Mouse (Mus musculus): Measurements from ENCODE around the gene Amy2a4. TPM values are rescaled to one million over a fixed set of nuclear protein-coding genes. Genes with fewer than 3 reads are reported as not detected.
"Not testable (repeated sequence)": the region's sequence is repeated elsewhere in the genome, so short reads cannot be mapped to it uniquely, and the experiment has no call there.

Amy2a4 gene
- 0.81 and 252 TPM in 2 replicates for polyA plus RNA-seq (2012; rRNA removed)

- not testable (repeated sequence) for H3K4me3 ChIP-seq (ENCODE audit: low read depth, low read length); H3K36me3 ChIP-seq (ENCODE audit: control insufficient read depth, insufficient read depth, low read length); H3K27ac ChIP-seq (ENCODE audit: insufficient read depth, low read depth, low read length); H3K27me3 ChIP-seq (ENCODE audit: control insufficient read depth, insufficient read depth, low read length); H3K4me1 ChIP-seq (ENCODE audit: control insufficient read depth, insufficient read depth, insufficient read length, low read length)
- WGBS: no CpG with 5 or more reads among the region's 4 CpGs
These were observed at the start of gene Amy2a4 for GRCm38 (mm10) chr3:113291349-113291748. Amy2a4 (minus strand) TSS chr3:113291449.

GRCm38 (mm10) chr3:113323952-113324351, 32.7 kb upstream of the Amy2a4 start, which contains the start of gene Amy2a3:
Amy2a3 (minus strand) TSS chr3:113324052.
- not testable (repeated sequence) for H3K27me3 ChIP-seq (ENCODE audit: control insufficient read depth, insufficient read depth, low read length); H3K27ac ChIP-seq (ENCODE audit: insufficient read depth, low read depth, low read length); H3K4me3 ChIP-seq (ENCODE audit: low read depth, low read length); H3K36me3 ChIP-seq (ENCODE audit: control insufficient read depth, insufficient read depth, low read length); H3K4me1 ChIP-seq (ENCODE audit: control insufficient read depth, insufficient read depth, insufficient read length, low read length)
- WGBS: no CpG with 5 or more reads among the region's 4 CpGs

- H3K27me3 ChIP-seq (ENCODE audit: control insufficient read depth, insufficient read depth, low read length); H3K4me3 ChIP-seq (ENCODE audit: low read depth, low read length); H3K36me3 ChIP-seq (ENCODE audit: control insufficient read depth, insufficient read depth, low read length); H3K4me1 ChIP-seq (ENCODE audit: control insufficient read depth, insufficient read depth, insufficient read length, low read length); H3K27ac ChIP-seq (ENCODE audit: insufficient read depth, low read depth, low read length): not testable (repeated sequence)
- no CpG with 5 or more reads among the region's 3 CpGs for WGBS
These were observed 21.7 kb upstream of the Amy2a4 start for GRCm38 (mm10) chr3:113312937-113313336.

- not testable (repeated sequence) for H3K36me3 ChIP-seq (ENCODE audit: control insufficient read depth, insufficient read depth, low read length); H3K4me1 ChIP-seq (ENCODE audit: control insufficient read depth, insufficient read depth, insufficient read length, low read length); H3K27me3 ChIP-seq (ENCODE audit: control insufficient read depth, insufficient read depth, low read length); H3K4me3 ChIP-seq (ENCODE audit: low read depth, low read length); H3K27ac ChIP-seq (ENCODE audit: insufficient read depth, low read depth, low read length)
These were observed 11.0 kb downstream of the Amy2a4 start for GRCm38 (mm10) chr3:113280285-113280684.

- not testable (repeated sequence) for H3K36me3 ChIP-seq (ENCODE audit: control insufficient read depth, insufficient read depth, low read length); H3K27ac ChIP-seq (ENCODE audit: insufficient read depth, low read depth, low read length); H3K4me1 ChIP-seq (ENCODE audit: control insufficient read depth, insufficient read depth, insufficient read length, low read length); H3K4me3 ChIP-seq (ENCODE audit: low read depth, low read length); H3K27me3 ChIP-seq (ENCODE audit: control insufficient read depth, insufficient read depth, low read length)
These were observed 11.7 kb downstream of the Amy2a4 start for GRCm38 (mm10) chr3:113279586-113279985.

GRCm38 (mm10) chr3:113258737-113259136, 32.5 kb downstream of the Amy2a4 start, which contains the start of gene Amy2a5:
Amy2a5 (minus strand) TSS chr3:113258837.
- H3K27ac ChIP-seq (ENCODE audit: insufficient read depth, low read depth, low read length); H3K36me3 ChIP-seq (ENCODE audit: control insufficient read depth, insufficient read depth, low read length); H3K4me1 ChIP-seq (ENCODE audit: control insufficient read depth, insufficient read depth, insufficient read length, low read length); H3K4me3 ChIP-seq (ENCODE audit: low read depth, low read length); H3K27me3 ChIP-seq (ENCODE audit: control insufficient read depth, insufficient read depth, low read length): not testable (repeated sequence)
- WGBS: no CpG with 5 or more reads among the region's 4 CpGs

Other genes starting within 250 kb of the Amy2a4 start
- 233 TPM in 1 of 2 replicates, not detected in the other for gene Amy2a5, start 32.6 kb downstream of the Amy2a4 start, polyA plus RNA-seq (2012; rRNA removed)
- 0.81 and 252 TPM in 2 replicates for gene Amy2a3, start 32.6 kb upstream of the Amy2a4 start, polyA plus RNA-seq (2012; rRNA removed)
- 0.81 and 252 TPM in 2 replicates for gene Amy2a2, start 65.2 kb upstream of the Amy2a4 start, polyA plus RNA-seq (2012; rRNA removed)
- 2.8 and 3,185 TPM in 2 replicates for gene Amy2a1, start 241.0 kb upstream of the Amy2a4 start, polyA plus RNA-seq (2012; rRNA removed)